Mouse (Mus musculus) embryonic facial prominence, embryonic 14.5 days (tissue): Measurements from ENCODE around the gene Pygo2. TPM values are rescaled to one million over a fixed set of nuclear protein-coding genes. Genes with fewer than 3 reads are reported as not detected.
"Not testable (repeated sequence)": the region's sequence is repeated elsewhere in the genome, so short reads cannot be mapped to it uniquely, and the experiment has no call there.

Experiments used
- ATAC-seq: fragments of 200-750 bp; cut with Nextera tagmentation; 2 replicates; pipeline ENCODE4 v1.8.0; 2017; ENCODE audit warnings: low read depth, moderate number of reproducible peaks, moderate TSS enrichment
- DNase-seq: peaks from one replicate; pipeline ENCODE4 v3.0.0-alpha.2; 2015; ENCODE audit warnings: low spot score
- H3K27ac ChIP-seq: fragments of 300-500 bp; sonication (generic); replicated peaks from 2 replicates; pipeline ENCODE4 v1.5.1; 2014; ENCODE audit warnings: low read depth, mild to moderate bottlenecking, low read length, moderate library complexity
- H3K27me3 ChIP-seq: fragments of 300-500 bp; sonication (generic); replicated peaks from 2 replicates; pipeline ENCODE4 v1.6.1; 2014; ENCODE audit warnings: low read length; ENCODE audit not compliant: control insufficient read depth, insufficient read depth
- H3K36me3 ChIP-seq: fragments of 300-500 bp; sonication (generic); 2 replicates; pipeline ENCODE4 v1.6.1; 2014; ENCODE audit warnings: low read length, mixed read lengths; ENCODE audit not compliant: control insufficient read depth, insufficient read depth
- H3K4me1 ChIP-seq: fragments of 300-500 bp; sonication (generic); 2 replicates; pipeline ENCODE4 v1.6.1; 2014; ENCODE audit warnings: antibody characterized with exemption, low read length; ENCODE audit not compliant: control insufficient read depth, insufficient read depth
- H3K4me2 ChIP-seq: fragments of 300-500 bp; sonication (generic); 2 replicates; pipeline ENCODE4 v1.6.1; 2014; ENCODE audit warnings: low read depth, mild to moderate bottlenecking, low read length, moderate library complexity, mixed read lengths
- H3K4me3 ChIP-seq: fragments of 300-500 bp; sonication (generic); 2 replicates; pipeline ENCODE4 v1.5.1; 2014; ENCODE audit warnings: low read depth, mild to moderate bottlenecking, low read length
- H3K9ac ChIP-seq: fragments of 300-500 bp; sonication (generic); 2 replicates; pipeline ENCODE4 v1.6.1; 2014; ENCODE audit warnings: low read depth, mild to moderate bottlenecking, low read length, moderate library complexity, mixed read lengths
- H3K9me3 ChIP-seq: fragments of 300-500 bp; sonication (generic); 2 replicates; pipeline ENCODE4 v1.6.1; 2016; ENCODE audit warnings: low read length; ENCODE audit not compliant: control insufficient read depth
- WGBS: fragments of 180-500 bp; shearing (Covaris S2); extraction: QIAGEN DNeasy Blood & Tissue Kit; methylation state at CpG from one replicate; pipeline ENCODE4 v1.1.7; 2014; 5-methylcytosine and 5-hydroxymethylcytosine counted together
- polyA plus RNA-seq: library from polyadenylated mRNA; unstranded; fragments of >200 nt; fragmentation: Nextera tagmentation; extraction: Ambion mirVana; gene quantifications from 2 replicates; pipeline ENCODE4 v1.2.1, GENCODE M21; 2014

Gene Pygo2
- polyA plus RNA-seq, 1 experiment from 2014 or later: 51.6 TPM

DNA sequence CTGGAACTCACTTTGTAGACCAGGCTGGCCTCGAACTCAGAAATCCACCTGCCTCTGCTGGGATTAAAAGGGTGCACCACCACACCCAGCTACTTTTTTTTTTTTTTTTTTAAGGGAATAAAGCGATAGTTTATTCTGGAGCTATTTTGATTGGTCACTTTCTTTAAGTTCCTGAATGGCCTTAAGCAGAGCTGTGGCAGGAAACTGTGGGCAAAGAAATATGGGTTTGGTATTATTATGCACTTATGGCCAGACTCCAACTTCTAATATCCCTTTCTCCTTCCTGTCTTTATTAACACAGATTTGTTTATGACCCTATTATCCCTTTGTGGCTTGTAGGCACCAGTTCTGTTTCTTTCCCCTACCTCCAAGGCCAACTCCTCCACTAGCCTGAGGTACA, 9.6 kb upstream of the Pygo2 start:
- ATAC-seq: no peak
- no peaks in the 10 kb centered on the region for H3K9me3 ChIP-seq
- peak overlapping the region; percentile 88 for H3K4me2 ChIP-seq
- H3K36me3 ChIP-seq: peaks cover 31% of the 10 kb centered on the region
- peak overlapping the region; percentile 98 for H3K27ac ChIP-seq
- WGBS: 59% methylated on average over 2 of the region's 2 CpGs
- peaks cover 33% of the 10 kb centered on the region for H3K4me1 ChIP-seq
- H3K9ac ChIP-seq: peak overlapping the region; percentile 78; the same call in 1 of the 2 replicates
- DNase-seq: no peak
- no peaks in the 10 kb centered on the region for H3K27me3 ChIP-seq
- H3K4me3 ChIP-seq: peak overlapping the region; percentile 55

DNA sequence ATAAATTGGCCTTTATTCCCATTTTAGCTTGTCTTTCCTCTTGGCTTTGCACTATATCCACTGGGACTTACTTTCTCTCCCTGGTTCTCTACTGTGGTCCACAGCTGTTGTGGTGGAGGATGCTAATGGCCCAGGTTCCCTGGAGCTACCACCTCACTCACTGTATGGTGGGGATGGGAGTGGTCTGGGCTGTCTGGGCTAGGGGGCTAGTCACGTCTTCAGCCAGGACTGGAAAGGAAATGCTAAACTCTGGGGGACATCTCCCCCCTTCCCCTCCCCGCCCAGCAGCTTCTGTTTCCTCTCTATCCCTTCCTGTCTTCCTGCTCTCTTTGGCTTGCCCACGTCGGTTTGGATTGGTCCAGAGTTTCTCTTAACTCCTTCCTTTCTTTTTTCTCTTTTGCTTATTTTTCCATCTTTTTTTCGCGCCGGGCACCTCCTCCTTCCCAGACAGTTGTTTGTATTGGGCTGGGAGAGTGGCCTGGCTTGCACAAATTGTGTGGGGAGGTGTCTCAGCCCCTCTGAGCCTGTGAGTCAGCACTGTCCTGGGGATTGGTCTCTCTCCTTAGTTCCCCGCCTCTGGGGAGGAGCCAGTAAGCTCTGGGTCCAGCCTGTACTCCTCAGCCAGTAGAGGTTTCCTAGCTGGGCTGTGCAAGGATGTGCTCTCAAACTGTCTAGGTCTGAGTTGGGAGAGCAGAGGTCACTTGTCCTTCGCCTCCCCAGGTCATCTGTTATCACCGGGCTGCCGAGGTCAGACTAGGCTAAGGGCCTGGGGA, 8.8 kb upstream of the Pygo2 start:
- H3K4me2 ChIP-seq: peak overlapping the region; percentile 88
- H3K36me3 ChIP-seq: peaks cover 31% of the 10 kb centered on the region
- peaks cover 33% of the 10 kb centered on the region for H3K4me1 ChIP-seq
- H3K27ac ChIP-seq: peak overlapping the region; percentile 98
- peak overlapping the region; percentile 78 for H3K9ac ChIP-seq
- no peaks in the 10 kb centered on the region for H3K27me3 ChIP-seq
- peak overlapping the region; percentile 54 for H3K4me3 ChIP-seq
- no peaks in the 10 kb centered on the region for H3K9me3 ChIP-seq
- WGBS: under 1% methylated on average over 9 of the region's 11 CpGs
- peak; percentile 75 for ATAC-seq
- DNase-seq: peak; percentile 96

DNA sequence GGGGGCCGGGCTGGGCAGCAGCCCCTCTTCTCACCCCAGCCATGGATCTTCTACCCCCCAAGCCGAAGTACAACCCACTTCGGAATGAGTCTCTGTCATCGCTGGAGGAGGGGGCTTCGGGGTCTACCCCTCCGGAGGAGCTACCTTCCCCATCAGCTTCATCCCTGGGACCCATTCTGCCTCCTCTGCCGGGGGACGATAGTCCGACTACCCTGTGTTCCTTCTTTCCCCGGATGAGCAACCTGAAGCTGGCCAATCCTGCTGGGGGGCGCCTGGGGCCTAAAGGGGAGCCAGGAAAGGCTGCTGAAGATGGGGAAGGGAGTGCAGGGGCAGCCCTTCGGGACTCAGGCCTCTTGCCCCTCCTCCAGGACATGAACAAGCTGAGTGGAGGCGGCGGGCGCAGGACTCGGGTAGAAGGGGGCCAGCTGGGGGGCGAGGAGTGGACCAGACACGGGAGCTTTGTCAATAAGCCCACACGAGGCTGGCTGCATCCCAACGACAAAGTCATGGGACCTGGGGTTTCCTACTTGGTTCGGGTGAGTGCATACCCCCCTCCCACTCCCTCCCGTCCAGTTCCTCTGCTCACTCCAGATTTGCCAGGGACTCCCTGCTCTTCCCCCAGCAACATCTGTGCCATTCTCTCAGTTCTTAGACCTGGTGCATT, 8.1 kb upstream of the Pygo2 start:
- Histone ChIP-seq H3K27ac (peak overlapping the region; percentile 98), H3K4me1 (peaks cover 27% of the 10 kb centered on the region), H3K27me3 (no peaks in the 10 kb centered on the region), H3K9me3 (no peaks in the 10 kb centered on the region), H3K4me3 (peak overlapping the region; percentile 54), H3K36me3 (peaks cover 36% of the 10 kb centered on the region), H3K4me2 (peak overlapping the region; percentile 88), H3K9ac (peak overlapping the region; percentile 78)
- DNase-seq (peak; percentile 63), ATAC-seq (no peak)
- 2% methylated on average over 11 of the region's 22 CpGs for WGBS

DNA sequence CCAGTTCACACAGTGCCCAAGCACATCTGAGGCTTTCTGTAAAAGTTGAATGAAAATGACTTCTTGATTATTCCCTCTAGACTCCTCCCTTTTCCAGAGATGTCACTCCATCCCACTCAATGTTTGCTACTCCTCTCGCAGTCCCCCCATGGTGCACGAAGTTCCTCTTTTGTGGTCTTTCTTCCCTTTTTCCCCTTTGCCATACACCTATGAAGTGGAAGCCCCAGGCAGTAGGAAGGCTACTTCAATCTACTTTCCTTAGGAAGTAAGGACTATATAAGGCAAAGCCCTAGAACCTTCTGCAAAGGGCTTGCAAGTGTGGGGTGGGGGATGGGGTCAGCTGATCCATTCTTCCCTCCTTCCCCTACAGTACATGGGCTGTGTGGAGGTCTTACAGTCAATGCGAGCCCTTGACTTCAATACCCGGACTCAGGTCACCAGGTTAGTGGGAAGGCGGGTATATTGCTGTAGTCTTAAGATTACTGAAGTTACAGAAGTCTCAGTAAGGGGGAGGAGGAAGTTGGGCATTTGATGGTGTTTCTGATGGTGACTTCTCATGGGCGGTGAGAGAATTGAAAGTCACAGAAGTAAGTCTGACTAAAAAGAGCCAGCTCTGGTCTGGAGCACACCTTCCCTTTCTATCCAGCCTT, 7.3 kb upstream of the Pygo2 start:
- Histone ChIP-seq H3K27ac (no peak overlapping the region; the same call in 1 of the 2 replicates), H3K27me3 (no peaks in the 10 kb centered on the region), H3K4me1 (peaks cover 26% of the 10 kb centered on the region), H3K4me2 (peak overlapping the region; percentile 88), H3K9me3 (no peaks in the 10 kb centered on the region), H3K36me3 (peaks cover 43% of the 10 kb centered on the region), H3K9ac (peak overlapping the region; percentile 78), H3K4me3 (peak overlapping the region; percentile 54)
- ATAC-seq (no peak), DNase-seq (no peak)
- 69% methylated on average over 6 of the region's 6 CpGs for WGBS

DNA sequence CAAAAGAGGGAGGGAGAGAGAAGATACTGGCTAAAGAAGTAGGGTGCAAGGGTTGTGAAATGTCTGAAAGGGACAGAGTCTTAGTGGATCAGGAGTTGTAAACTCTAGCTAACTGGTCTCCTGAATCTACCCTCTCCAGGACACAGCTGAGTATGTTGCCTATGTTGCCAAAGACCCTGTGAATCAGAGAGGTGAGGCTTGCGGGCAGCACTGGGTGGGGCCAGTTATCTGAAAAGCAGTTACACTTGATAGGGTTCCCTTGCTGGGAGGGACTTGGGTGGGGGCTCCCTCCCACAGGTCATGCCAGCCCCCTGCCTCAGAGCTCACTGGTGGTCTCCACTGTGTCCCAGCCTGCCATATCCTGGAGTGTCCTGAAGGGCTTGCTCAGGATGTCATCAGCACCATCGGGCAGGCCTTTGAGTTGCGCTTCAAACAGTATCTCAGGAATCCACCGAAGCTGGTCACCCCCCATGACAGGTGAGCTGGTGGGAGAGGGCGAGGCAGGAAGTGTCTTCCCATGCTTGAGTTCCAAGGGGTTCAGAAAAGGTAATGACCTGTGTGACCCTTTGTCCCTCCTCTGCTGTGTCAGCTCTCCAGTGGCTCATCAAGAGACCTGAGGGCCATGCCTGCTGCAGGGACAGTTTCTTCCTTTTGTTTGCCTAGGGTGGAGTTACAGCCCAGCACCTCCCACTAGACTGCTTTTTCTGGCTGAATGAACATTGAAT, 5.4 kb upstream of the Pygo2 start:
- ATAC-seq: no peak
- no peak overlapping the region for H3K4me2 ChIP-seq
- H3K9ac ChIP-seq: no peak overlapping the region
- H3K36me3 ChIP-seq: peaks cover 49% of the 10 kb centered on the region
- peaks cover 26% of the 10 kb centered on the region for H3K4me1 ChIP-seq
- H3K27ac ChIP-seq: no peak overlapping the region
- no peaks in the 10 kb centered on the region for H3K27me3 ChIP-seq
- no peak for DNase-seq
- no peaks in the 10 kb centered on the region for H3K9me3 ChIP-seq
- H3K4me3 ChIP-seq: no peak overlapping the region
- WGBS: 88% methylated on average over 4 of the region's 5 CpGs

DNA sequence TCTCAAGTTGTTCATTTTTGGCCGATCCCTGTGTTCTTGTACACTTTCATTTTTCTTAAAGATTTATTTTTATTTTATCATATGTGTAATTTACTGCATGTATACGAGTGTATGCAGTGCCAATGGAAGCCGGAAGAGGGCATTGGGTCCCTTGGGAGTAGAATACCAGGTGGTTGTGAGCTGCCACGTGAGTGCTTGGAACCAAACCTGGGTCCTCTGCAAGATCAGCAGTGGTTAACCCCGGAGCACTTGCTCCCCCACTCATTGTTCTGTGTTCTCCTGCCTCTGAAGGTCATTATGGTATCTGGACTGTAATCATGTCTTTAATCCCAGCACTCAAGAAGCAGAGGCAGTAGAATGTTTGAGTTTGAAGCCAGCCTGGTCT, 4.9 kb upstream of the Pygo2 start:
- Histone ChIP-seq H3K9me3 (no peaks in the 10 kb centered on the region), H3K4me1 (peaks cover 20% of the 10 kb centered on the region), H3K9ac (no peak overlapping the region), H3K36me3 (peaks cover 49% of the 10 kb centered on the region), H3K4me3 (no peak overlapping the region), H3K27me3 (no peaks in the 10 kb centered on the region), H3K27ac (no peak overlapping the region), H3K4me2 (no peak overlapping the region)
- DNase-seq: no peak
- 87% methylated on average over 5 of the region's 5 CpGs for WGBS
- ATAC-seq: no peak

DNA sequence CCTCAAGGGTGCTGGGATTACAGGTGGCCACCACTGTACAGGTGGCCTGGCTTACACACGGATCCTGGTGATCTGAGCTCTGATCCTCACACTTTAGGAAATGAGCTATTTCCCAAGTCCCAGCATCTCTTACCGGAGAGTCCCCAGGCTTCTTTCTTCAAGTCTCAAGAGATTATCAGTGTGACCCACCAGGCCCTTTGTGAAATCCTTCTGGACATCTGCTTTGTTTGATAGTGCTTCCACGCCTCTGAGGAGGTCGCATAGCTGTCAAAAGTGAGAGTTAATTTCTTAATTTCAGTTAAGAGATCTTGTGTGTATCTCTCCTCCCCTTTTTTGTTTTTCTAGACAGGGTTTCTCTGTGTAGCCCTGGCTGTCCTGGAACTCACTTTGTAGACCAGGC, 4.1 kb upstream of the Pygo2 start:
- H3K27me3 ChIP-seq: no peaks in the 10 kb centered on the region
- no peak for DNase-seq
- no peaks in the 10 kb centered on the region for H3K9me3 ChIP-seq
- no peak overlapping the region for H3K4me3 ChIP-seq
- H3K27ac ChIP-seq: no peak overlapping the region
- 90% methylated on average over 4 of the region's 4 CpGs for WGBS
- H3K36me3 ChIP-seq: peaks cover 49% of the 10 kb centered on the region
- no peak overlapping the region for H3K4me2 ChIP-seq
- no peak for ATAC-seq
- peaks cover 15% of the 10 kb centered on the region for H3K4me1 ChIP-seq
- no peak overlapping the region for H3K9ac ChIP-seq

DNA sequence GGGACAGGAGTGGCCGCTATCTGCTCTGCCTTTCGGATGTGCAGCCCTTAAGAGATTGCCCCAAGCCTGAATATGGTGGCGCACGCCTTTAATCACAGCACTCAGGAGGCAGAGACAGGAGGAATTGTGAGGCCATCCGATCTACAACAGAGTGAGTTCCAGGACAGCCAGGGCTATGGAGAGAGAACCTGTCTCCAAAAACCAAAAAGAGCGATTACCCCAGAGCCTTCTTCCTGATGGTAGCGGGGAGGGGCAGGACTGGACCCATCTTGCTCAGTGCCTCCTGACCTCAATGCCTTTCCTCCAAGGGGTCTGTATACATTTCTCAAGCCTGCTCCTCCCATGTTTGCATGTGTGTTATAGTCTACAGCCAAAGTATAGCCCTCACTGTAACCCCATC, 993 bp upstream of the Pygo2 start:
- not testable (repeated sequence) for H3K4me1 ChIP-seq, H3K9me3 ChIP-seq, ATAC-seq, DNase-seq, H3K4me2 ChIP-seq, H3K27me3 ChIP-seq, H3K9ac ChIP-seq, H3K27ac ChIP-seq, H3K4me3 ChIP-seq
- H3K36me3 ChIP-seq: peaks cover 65% of the 10 kb centered on the region
- WGBS: 93% methylated on average over 6 of the region's 7 CpGs
